Mouse (Mus musculus) cortical plate, adult 2 months (tissue): ENCODE results near the gene Upk3bl. TPM values are rescaled to one million over a fixed set of nuclear protein-coding genes. Genes with fewer than 3 reads are reported as not detected.
A peak's percentile ranks its signal among the peaks of the same experiment; 100 is the strongest.

Experiments
- H3K27ac ChIP-seq: fragments of 200-500 bp; 2 replicates; pipeline ENCODE4 v1.5.1; 2012; ENCODE audit warnings: low read length, control low read depth, inconsistent platforms; ENCODE audit not compliant: insufficient read depth
- H3K4me1 ChIP-seq: fragments of 200-500 bp; 2 replicates; pipeline ENCODE4 v1.6.1; 2011; ENCODE audit warnings: low read length; ENCODE audit not compliant: control insufficient read depth, insufficient read depth
- H3K4me3 ChIP-seq: fragments of 200-500 bp; 2 replicates; pipeline ENCODE4 v1.5.1; 2011; ENCODE audit warnings: mild to moderate bottlenecking, low read length, control low read depth; ENCODE audit not compliant: insufficient read depth
- CTCF ChIP-seq: fragments of 200-500 bp; IDR thresholded peaks from 2 replicates; pipeline ENCODE4 v1.5.1; 2011; ENCODE audit warnings: mild to moderate bottlenecking, control low read depth, low read length; ENCODE audit not compliant: insufficient read depth; ENCODE audit errors: extremely low read depth
- POLR2A ChIP-seq: fragments of 200-500 bp; IDR thresholded peaks from 2 replicates; pipeline ENCODE4 v1.6.1; 2011; ENCODE audit warnings: mild to moderate bottlenecking, low read length, control low read depth; ENCODE audit not compliant: insufficient read depth; ENCODE audit errors: extremely low read depth
- polyA plus RNA-seq: library from polyadenylated mRNA; depleted of rRNA; stranded (reverse); fragments of >200 nt; gene quantifications from 2 replicates; pipeline ENCODE4 v1.2.3, GENCODE M21; 2012

The Upk3bl gene
- polyA plus RNA-seq, 1 experiment, result 0.61 TPM

- Histone ChIP-seq H3K4me3 (peak overlapping the region; percentile 57), H3K27ac (no peak overlapping the region), H3K4me1 (peaks cover 2% of the 10 kb centered on the region; the same call in 1 of the 2 replicates)
- no peak for TF ChIP-seq CTCF
- TF ChIP-seq POLR2A, result no peak
Measured at GRCm38 (mm10) chr5:136084144-136084881, 30.0 kb downstream of the Upk3bl start.

- no peak for TF ChIP-seq POLR2A
- no peak for TF ChIP-seq CTCF
- Histone ChIP-seq H3K4me1 (peaks cover 2% of the 10 kb centered on the region; the same call in 1 of the 2 replicates), H3K27ac (no peak overlapping the region), H3K4me3 (peak overlapping the region; percentile 57; the same call in 1 of the 2 replicates)
Measured at GRCm38 (mm10) chr5:136084891-136085651, 30.8 kb downstream of the Upk3bl start.

DNA sequence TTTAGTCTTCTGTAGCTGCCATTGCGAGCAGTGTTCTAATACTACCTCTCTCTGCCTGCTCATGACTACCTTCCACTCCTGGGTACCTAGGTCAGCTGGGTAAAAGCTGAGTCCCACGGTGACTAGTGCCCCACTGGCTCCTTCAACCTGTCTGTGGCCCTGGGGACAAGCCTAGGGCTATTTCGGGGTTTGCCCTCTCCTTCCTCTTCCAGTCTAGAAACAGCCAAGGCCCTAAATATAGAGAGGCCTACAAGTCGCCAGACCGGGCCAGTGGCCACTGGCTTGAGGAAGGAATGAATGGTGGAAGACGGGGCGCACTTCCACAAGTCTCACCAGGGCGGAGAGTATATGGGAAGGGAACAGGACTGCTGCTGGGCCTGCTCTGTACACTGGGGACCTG is 32.0 kb downstream of the Upk3bl start:
- H3K27ac ChIP-seq, result no peak overlapping the region
- H3K4me1 ChIP-seq, result peaks cover 2% of the 10 kb centered on the region; the same call in 1 of the 2 replicates
- TF ChIP-seq POLR2A, result no peak
- no peak for TF ChIP-seq CTCF
- no peak overlapping the region for H3K4me3 ChIP-seq

DNA sequence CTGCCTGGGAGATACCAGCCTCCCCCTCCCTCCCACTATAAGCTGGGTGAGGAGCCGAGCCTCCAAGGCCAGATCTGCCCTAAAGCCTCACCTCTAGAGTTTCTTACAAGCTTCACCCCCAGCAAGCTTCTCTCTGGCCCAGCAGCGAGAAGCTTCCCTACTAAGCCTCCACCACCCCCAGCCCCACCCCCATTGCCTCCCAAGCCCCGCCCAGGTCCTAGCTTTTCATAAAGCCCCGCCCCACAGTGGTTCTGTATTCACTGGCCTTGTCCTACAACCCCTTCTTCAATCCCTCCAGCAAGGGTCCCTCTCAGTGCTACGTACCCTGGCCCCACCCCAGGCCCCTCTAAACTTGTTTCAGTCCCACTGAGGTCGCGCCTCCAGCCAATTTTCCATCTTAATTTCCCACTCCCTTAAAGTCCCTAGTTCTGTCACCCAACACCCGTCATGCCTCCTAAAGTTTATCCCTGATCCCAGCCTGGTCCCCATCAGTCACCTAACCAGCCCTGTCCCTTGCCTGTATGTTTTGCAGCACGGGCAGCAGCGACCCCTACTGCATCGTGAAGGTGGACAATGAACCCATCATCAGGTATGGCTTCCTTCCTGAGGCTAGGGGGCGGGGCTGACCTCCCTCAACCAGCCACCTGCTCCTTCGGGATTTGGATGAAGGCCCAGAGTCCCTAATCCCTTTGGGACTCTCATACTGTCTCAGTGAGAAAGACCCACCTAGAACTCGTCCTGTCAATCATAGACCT is 34.7 kb downstream of the Upk3bl start:
- TF ChIP-seq POLR2A (no peak), CTCF (no peak)
- Histone ChIP-seq H3K27ac (no peak overlapping the region), H3K4me3 (no peak overlapping the region), H3K4me1 (no peaks in the 10 kb centered on the region)

DNA sequence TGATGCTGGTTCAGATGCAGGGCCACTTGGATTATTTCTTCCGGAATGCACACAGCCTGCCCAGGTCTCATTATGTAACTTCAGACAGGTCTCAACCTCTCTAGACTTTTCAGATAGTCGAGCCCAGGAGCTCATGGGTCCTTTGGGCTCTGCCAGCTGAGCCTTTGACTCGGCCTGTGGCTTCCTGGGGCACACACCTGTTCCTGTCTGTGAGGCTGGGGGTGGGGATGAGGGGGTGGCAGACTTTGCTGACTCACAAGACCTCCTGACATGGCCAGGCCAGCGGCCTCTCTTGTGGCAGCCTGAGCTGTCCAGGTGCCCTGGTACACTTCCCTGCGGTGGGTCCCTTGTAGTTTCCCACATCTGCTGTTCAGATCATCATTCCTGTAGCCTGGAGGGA is 37.6 kb downstream of the Upk3bl start:
- Histone ChIP-seq H3K4me1 (no peaks in the 10 kb centered on the region; the same call in 1 of the 2 replicates), H3K27ac (no peak overlapping the region), H3K4me3 (no peak overlapping the region)
- TF ChIP-seq CTCF, result no peak
- TF ChIP-seq POLR2A, result no peak

GRCm38 (mm10) chr5:136094249-136095010 is 40.1 kb downstream of the Upk3bl start:
- no peak overlapping the region for H3K4me3 ChIP-seq
- H3K4me1 ChIP-seq, result no peaks in the 10 kb centered on the region; the same call in 1 of the 2 replicates
- TF ChIP-seq POLR2A (no peak), CTCF (no peak)

DNA sequence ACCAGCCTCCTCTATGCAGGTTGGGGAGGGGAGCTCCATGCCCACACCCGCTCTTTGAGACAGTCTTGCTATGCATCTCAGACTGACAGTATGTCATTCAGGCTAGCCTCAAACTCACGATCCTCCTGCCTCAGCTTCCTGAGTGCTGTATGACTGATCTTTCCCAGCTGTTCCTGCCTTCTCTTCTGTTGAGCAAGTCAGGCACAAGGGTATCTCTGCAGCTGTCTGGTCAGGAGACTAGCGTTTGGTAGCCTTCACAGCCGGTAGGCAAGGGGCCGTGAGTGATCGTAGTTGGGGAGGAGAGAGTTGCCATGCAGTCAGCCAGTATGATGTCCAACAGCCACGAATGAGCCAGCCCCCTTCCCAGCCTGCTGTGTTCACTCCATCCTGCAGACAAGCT is 40.8 kb downstream of the Upk3bl start:
- Histone ChIP-seq H3K4me1 (no peaks in the 10 kb centered on the region; the same call in 1 of the 2 replicates), H3K4me3 (no peak overlapping the region), H3K27ac (no peak overlapping the region)
- TF ChIP-seq POLR2A (no peak), CTCF (no peak)

More at GRCm38 (mm10) chr5:136094249-136095010, 40.1 kb downstream of the Upk3bl start:
- H3K27ac ChIP-seq, result no peak overlapping the region

GRCm38 (mm10) chr5:136098536-136098935 is 44.2 kb downstream of the Upk3bl start:
- H3K4me3 ChIP-seq, result no peak overlapping the region
- no peak overlapping the region for H3K27ac ChIP-seq
- TF ChIP-seq POLR2A (no peak), CTCF (no peak)
- H3K4me1 ChIP-seq, result no peaks in the 10 kb centered on the region; the same call in 1 of the 2 replicates

DNA sequence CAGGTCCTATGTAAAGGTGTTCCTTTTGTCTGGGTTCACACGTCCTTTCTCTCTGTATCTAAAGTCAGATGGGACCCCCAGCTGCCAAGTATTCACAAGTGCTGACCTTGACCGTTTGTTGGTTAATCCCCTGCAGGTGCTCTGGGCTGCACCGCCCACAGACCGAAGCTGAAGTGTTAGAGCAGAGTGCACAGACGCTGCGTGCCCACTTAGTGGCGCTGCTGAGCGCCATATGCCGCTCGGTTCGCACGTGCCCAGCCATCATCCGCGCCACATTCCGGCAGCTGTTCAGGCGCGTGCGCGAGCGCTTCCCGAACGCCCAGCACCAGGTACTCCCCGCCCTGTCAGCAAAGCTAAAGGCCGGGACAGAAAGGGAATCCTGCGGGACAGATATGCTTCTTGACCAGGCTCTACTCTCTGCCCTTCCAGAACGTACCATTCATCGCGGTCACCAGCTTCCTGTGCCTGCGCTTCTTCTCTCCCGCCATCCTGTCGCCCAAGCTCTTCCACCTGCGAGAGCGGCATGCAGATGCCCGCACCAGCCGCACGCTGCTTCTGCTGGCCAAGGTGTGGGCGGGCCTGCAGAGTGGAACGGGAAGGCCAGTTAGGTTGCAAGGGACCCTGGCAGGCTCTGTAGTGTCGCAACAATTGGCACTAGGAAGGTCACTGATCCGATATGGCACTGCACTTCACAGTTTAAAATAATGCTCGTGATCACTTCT is 48.0 kb downstream of the Upk3bl start:
- Histone ChIP-seq H3K4me3 (peak overlapping the region; percentile 32), H3K4me1 (no peaks in the 10 kb centered on the region), H3K27ac (no peak overlapping the region)
- no peak for TF ChIP-seq POLR2A
- peak; percentile 76 for TF ChIP-seq CTCF
